9 mouse cellular contexts compared by ENCODE assay signal in genomic region chr6:16978206-16978505, GRCm38 (mm10).
DNase-seq lines count a peak whose midpoint lies in the region; ATAC-seq and TF ChIP-seq lines count a peak whose summit lies in the region.
"Had no signal": no experiment of that assay in that cellular context is flagged by ENCODE, and none has a peak within 500 bp of the region (broad histone marks: within the 10 kb centered on the region; RNA-seq: fewer than 3 reads in every experiment).

No protein-coding gene starts in this region.

- no peaks in the 10 kb centered on the region for H3K27me3 ChIP-seq in forebrain, embryonic 11.5 days (ENCODE audit: control insufficient read depth, insufficient read depth, low read length)
- peaks cover 12% of the 10 kb centered on the region; the same call in 1 of the 2 replicates for H3K27me3 ChIP-seq in forebrain, embryonic 10.5 days (ENCODE audit: poor library complexity, severe bottlenecking)
- H3K27me3 ChIP-seq: neural tube, embryonic 12.5 days had no signal

- TF ChIP-seq CTCF in left cerebral cortex, adult 2 months (IDR thresholded peaks at IDR 0.05): peak; percentile 85

- no peak overlapping the region for H3K9ac ChIP-seq in forebrain, embryonic 11.5 days (ENCODE audit: low read length)
- no peak overlapping the region for H3K9ac ChIP-seq in ES-E14 (ENCODE audit: insufficient read depth, low read depth, low read length, poor library complexity, severe bottlenecking)
- H3K9ac ChIP-seq: neural tube, embryonic 12.5 days had no signal

- H3K27ac ChIP-seq in forebrain, embryonic 11.5 days (ENCODE audit: low read depth, low read length): no peak overlapping the region
- no peak overlapping the region for H3K27ac ChIP-seq in forebrain, embryonic 10.5 days
- no peak overlapping the region for H3K27ac ChIP-seq in left cerebral cortex, adult 2 months
- H3K27ac ChIP-seq in ES-E14 (ENCODE audit: insufficient read depth, low read depth, low read length, poor library complexity, severe bottlenecking): no peak overlapping the region
- H3K27ac ChIP-seq: neural tube, embryonic 12.5 days had no signal

- 31% methylated on average over 3 of the region's 3 CpGs for WGBS in forebrain, embryonic 11.5 days
- 39% methylated on average over 3 of the region's 3 CpGs for WGBS in forebrain, embryonic 10.5 days

- in situ Hi-C loops in ES-E14 (cut with MboI; ENCODE audit: low sequenced_read_pairs in 2 of 2, unreplicated experiment in 2 of 2): no loop called here

- H3K36me3 ChIP-seq in forebrain, embryonic 11.5 days (ENCODE audit: control insufficient read depth, insufficient read depth, low read length): no peaks in the 10 kb centered on the region
- no peaks in the 10 kb centered on the region for H3K36me3 ChIP-seq in forebrain, embryonic 10.5 days (replicated peaks)
- no peaks in the 10 kb centered on the region for H3K36me3 ChIP-seq in ES-E14 (ENCODE audit: control insufficient read depth, insufficient read depth, low read length, poor library complexity, severe bottlenecking)
- H3K36me3 ChIP-seq: neural tube, embryonic 12.5 days had no signal

- no peak for ATAC-seq in forebrain, embryonic 11.5 days (replicated peaks; ENCODE audit: low FRiP score)
- ATAC-seq in megakaryocyte progenitor cell, adult 5-6 weeks (replicated peaks; ENCODE audit: poor library complexity): peak; percentile 86

- no peak overlapping the region for H3K4me2 ChIP-seq in forebrain, embryonic 11.5 days (ENCODE audit: low read depth, low read length, severe bottlenecking)
- H3K4me2 ChIP-seq: neural tube, embryonic 12.5 days had no signal

- H3K9me3 ChIP-seq in forebrain, embryonic 11.5 days (ENCODE audit: control insufficient read depth, low read length): no peaks in the 10 kb centered on the region
- no peaks in the 10 kb centered on the region for H3K9me3 ChIP-seq in forebrain, embryonic 10.5 days
- H3K9me3 ChIP-seq in ES-E14 (ENCODE audit: control insufficient read depth, insufficient read depth, low read depth, low read length): no peaks in the 10 kb centered on the region
- H3K9me3 ChIP-seq: neural tube, embryonic 12.5 days had no signal

- intact Hi-C loops in left cerebral cortex, adult 2 months (cut with DNase I): no loop called here

- peak; percentile 64 for DNase-seq in forebrain, embryonic 11.5 days (ENCODE audit: low spot score)
- DNase-seq in forebrain, embryonic 10.5 days (ENCODE audit: extremely low spot score, low spot score): no peak
- DNase-seq in left cerebral cortex, adult 2 months (ENCODE audit: extremely low spot score in 1 of 2, low spot score in 2 of 2): no peak
- no peak for DNase-seq in left cerebral cortex, adult 11 months (ENCODE audit: low spot score)
- peak; percentile 21 for DNase-seq in ES-E14 (ENCODE audit: low read depth, low spot score)
- peak; percentile 67 for DNase-seq in embryo, embryonic 11 days
- DNase-seq in frontal cortex, postnatal 14 days (ENCODE audit: low spot score in 2 of 2): no peak

- H3K4me1 ChIP-seq in forebrain, embryonic 11.5 days (replicated peaks; ENCODE audit: control insufficient read depth, insufficient read depth, low read length): no peaks in the 10 kb centered on the region; the same call in 1 of the 2 replicates
- H3K4me1 ChIP-seq in forebrain, embryonic 10.5 days: no peaks in the 10 kb centered on the region
- H3K4me1 ChIP-seq in ES-E14 (ENCODE audit: control insufficient read depth in 2 of 2, insufficient read depth in 2 of 2, low read length in 2 of 2, poor library complexity in 1 of 2): no peaks in the 10 kb centered on the region
- H3K4me1 ChIP-seq: neural tube, embryonic 12.5 days had no signal

- no peak overlapping the region for H3K4me3 ChIP-seq in forebrain, embryonic 11.5 days (ENCODE audit: low read depth, low read length)
- H3K4me3 ChIP-seq in forebrain, embryonic 10.5 days: no peak overlapping the region
- H3K4me3 ChIP-seq in left cerebral cortex, adult 2 months: no peak overlapping the region
- H3K4me3 ChIP-seq in ES-E14 (ENCODE audit: insufficient read depth in 1 of 2, low read depth in 1 of 2, low read length in 2 of 2, poor library complexity in 1 of 2, severe bottlenecking in 1 of 2): no peak overlapping the region
- H3K4me3 ChIP-seq: neural tube, embryonic 12.5 days had no signal

TF ChIP-seq in ES-E14, 5 proteins besides CTCF, POLR2A, EP300 and RAD21:
- TF ChIP-seq ZC3H11A (IDR thresholded peaks at IDR 0.05; ENCODE audit: borderline replicate concordance, low read depth, low read length) (peak; percentile 33; the same call in 1 of the 2 replicates), HCFC1 (IDR thresholded peaks at IDR 0.05; ENCODE audit: borderline replicate concordance, insufficient read depth, low read length) (no peak), MAFK (IDR thresholded peaks at IDR 0.05; ENCODE audit: insufficient read depth, low read depth, low read length) (peak; percentile 11; the same call in 1 of the 2 replicates), CHD2 (IDR thresholded peaks at IDR 0.05; ENCODE audit: low read depth, low read length) (no peak), ZNF384 (IDR thresholded peaks at IDR 0.05; ENCODE audit: low read depth, low read length) (peak; percentile 99)

Comparison
In these comparisons a context has a peak if more than half of its experiments do, and no peak if none do; other contexts are left out.
1. DNase-seq: peak in forebrain, embryonic 11.5 days (single experiment), ES-E14 (single experiment) and embryo, embryonic 11 days (single experiment); none in forebrain, embryonic 10.5 days (single experiment), left cerebral cortex, adult 2 months (0 of 2), left cerebral cortex, adult 11 months (single experiment) and frontal cortex, postnatal 14 days (0 of 2).